Mouse (Mus musculus) neural tube, embryonic 13.5 days (tissue): ENCODE measurements at regions not wholly inside any gene's neighbourhood (a gene's known extent, or its start where the extent isn't known, plus 50 kb on each side); places are given as distances from the start of the nearest gene placed in this dataset.

Experiments
- ATAC-seq: fragments of 200-750 bp; cut with Nextera tagmentation; 2 replicates; pipeline ENCODE4 v1.8.0; 2017; ENCODE audit warnings: low read depth, mild to moderate bottlenecking, moderate TSS enrichment, moderate library complexity
- H3K27ac ChIP-seq: fragments of 300-500 bp; sonication (generic); replicated peaks from 2 replicates; pipeline ENCODE4 v1.5.1; 2015; ENCODE audit warnings: moderate library complexity, mild to moderate bottlenecking, inconsistent platforms
- H3K27me3 ChIP-seq: fragments of 300-500 bp; sonication (generic); 2 replicates; pipeline ENCODE4 v1.6.1; 2015; ENCODE audit warnings: mild to moderate bottlenecking, inconsistent platforms
- H3K36me3 ChIP-seq: fragments of 300-500 bp; sonication (generic); 2 replicates; pipeline ENCODE4 v1.6.1; 2015; ENCODE audit warnings: mild to moderate bottlenecking, inconsistent platforms
- H3K4me1 ChIP-seq: fragments of 300-500 bp; sonication (generic); replicated peaks from 2 replicates; pipeline ENCODE4 v1.6.1; 2015; ENCODE audit warnings: inconsistent platforms
- H3K4me2 ChIP-seq: fragments of 300-500 bp; sonication (generic); 2 replicates; pipeline ENCODE4 v1.6.1; 2015; ENCODE audit warnings: inconsistent platforms, mild to moderate bottlenecking, moderate library complexity
- H3K4me3 ChIP-seq: fragments of 300-500 bp; sonication (generic); 2 replicates; pipeline ENCODE4 v1.5.1; 2015; ENCODE audit warnings: mild to moderate bottlenecking, inconsistent platforms
- H3K9ac ChIP-seq: fragments of 300-500 bp; sonication (generic); 2 replicates; pipeline ENCODE4 v1.6.1; 2015; ENCODE audit warnings: moderate library complexity, mild to moderate bottlenecking, inconsistent platforms
- H3K9me3 ChIP-seq: fragments of 300-500 bp; sonication (generic); 2 replicates; pipeline ENCODE4 v1.6.1; 2016; ENCODE audit warnings: inconsistent platforms
- WGBS: fragments of 180-500 bp; shearing (Covaris S2); methylation state at CpG from one replicate; pipeline ENCODE4 v1.1.7; 2015; 5-methylcytosine and 5-hydroxymethylcytosine counted together

DNA sequence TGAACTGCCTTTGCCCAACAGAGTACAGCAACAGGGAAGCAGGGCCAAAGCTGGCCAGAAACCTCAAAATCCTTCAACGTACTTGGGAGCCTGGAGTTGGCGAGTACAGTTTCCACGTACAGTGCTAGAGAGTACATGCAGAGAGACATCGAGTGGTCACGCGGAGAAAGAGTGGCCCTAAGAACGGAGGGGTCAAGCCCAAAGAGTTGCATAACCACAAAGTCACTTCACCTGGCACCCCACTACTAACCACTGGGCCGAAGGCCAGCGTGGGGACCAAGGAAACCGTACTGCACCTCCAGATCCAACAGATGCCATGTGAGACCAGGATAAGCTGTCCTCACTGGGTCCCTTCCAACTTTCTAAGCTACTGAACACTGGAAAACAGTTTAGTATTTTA, 56.2 kb upstream of the Ephb1 start:
- WGBS = 95% methylated on average over 10 of the region's 10 CpGs

DNA sequence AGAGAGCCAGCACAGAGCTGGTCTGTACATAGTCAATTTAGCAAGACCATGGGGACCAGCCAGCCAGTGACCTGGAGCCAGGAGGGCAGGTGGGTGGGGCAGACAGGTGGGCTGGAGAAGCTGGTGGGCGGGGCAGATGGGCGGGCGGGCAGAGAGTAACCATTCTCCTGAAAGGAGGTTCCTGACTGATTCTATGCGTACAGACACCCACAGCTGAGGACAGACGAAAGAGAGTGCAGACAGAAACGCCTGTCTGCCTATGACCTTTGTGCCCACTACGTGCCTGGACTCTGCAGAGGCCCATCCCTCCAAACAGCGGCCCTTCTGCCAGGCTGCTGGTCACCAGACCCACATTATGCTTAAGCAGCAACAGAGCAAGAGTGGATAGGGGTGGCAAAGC, 51.5 kb upstream of the Ephb1 start:
- no peak overlapping the region for H3K4me3 ChIP-seq
- no peak overlapping the region for H3K4me2 ChIP-seq
- no peaks in the 10 kb centered on the region for H3K36me3 ChIP-seq
- H3K27me3 ChIP-seq = peaks cover 13% of the 10 kb centered on the region
- peaks cover 6% of the 10 kb centered on the region for H3K4me1 ChIP-seq
- 33% methylated on average over 8 of the region's 8 CpGs for WGBS
- H3K27ac ChIP-seq = no peak overlapping the region
- H3K9me3 ChIP-seq = no peaks in the 10 kb centered on the region
- no peak overlapping the region for H3K9ac ChIP-seq
- ATAC-seq = no peak

More for the DNA sequence above, 56.2 kb upstream of the Ephb1 start:
- Histone ChIP-seq H3K4me2 (no peak overlapping the region), H3K9me3 (no peaks in the 10 kb centered on the region), H3K27me3 (no peaks in the 10 kb centered on the region), H3K4me1 (no peaks in the 10 kb centered on the region; the same call in 1 of the 2 replicates), H3K4me3 (no peak overlapping the region), H3K36me3 (no peaks in the 10 kb centered on the region), H3K27ac (no peak overlapping the region), H3K9ac (no peak overlapping the region)
- no peak for ATAC-seq
